Mouse (Mus musculus) heart, embryonic 14.5 days (tissue): ENCODE results near the gene Mrps14. TPM values are rescaled to one million over a fixed set of nuclear protein-coding genes. Genes with fewer than 3 reads are reported as not detected.

Experiments used
- ATAC-seq: fragments of 200-750 bp; cut with Nextera tagmentation; 2 replicates; pipeline ENCODE4 v1.8.0; 2017; ENCODE audit warnings: low read depth, moderate TSS enrichment; ENCODE audit not compliant: insufficient number of reproducible peaks, insufficient read depth, low FRiP score
- H3K27ac ChIP-seq, 2 experiments: fragments of 200-500 bp in 1 of 2; fragments of 300-500 bp in 1 of 2; sonication (generic) in 1 of 2; replicated peaks in 1 of 2; 2 replicates each; pipeline ENCODE4 v1.5.1; 2012 to 2014; ENCODE audit warnings: low read depth in 2 of 2, low read length in 2 of 2, control low read depth in 1 of 2, mild to moderate bottlenecking in 1 of 2, mixed read lengths in 1 of 2; ENCODE audit not compliant: control insufficient read depth in 1 of 2, insufficient read depth in 1 of 2
- H3K27me3 ChIP-seq: fragments of 300-500 bp; sonication (generic); 2 replicates; pipeline ENCODE4 v1.6.1; 2014; ENCODE audit warnings: mild to moderate bottlenecking, low read length, control low read depth; ENCODE audit not compliant: control insufficient read depth, insufficient read depth
- H3K36me3 ChIP-seq: fragments of 300-500 bp; sonication (generic); 2 replicates; pipeline ENCODE4 v1.6.1; 2014; ENCODE audit warnings: mild to moderate bottlenecking, control low read depth, low read length, mixed read lengths; ENCODE audit not compliant: control insufficient read depth, insufficient read depth
- H3K4me1 ChIP-seq, 2 experiments: fragments of 200-500 bp in 1 of 2; fragments of 300-500 bp in 1 of 2; sonication (generic) in 1 of 2; 2 replicates each; pipeline ENCODE4 v1.6.1; 2012 to 2014; ENCODE audit warnings: low read length in 2 of 2, control low read depth in 1 of 2, mixed read lengths in 1 of 2; ENCODE audit not compliant: control insufficient read depth in 2 of 2, insufficient read depth in 2 of 2
- H3K4me2 ChIP-seq: fragments of 300-500 bp; sonication (generic); 2 replicates; pipeline ENCODE4 v1.6.1; 2014; ENCODE audit warnings: mild to moderate bottlenecking, low read length
- H3K4me3 ChIP-seq, 2 experiments: fragments of 200-500 bp in 1 of 2; fragments of 300-500 bp in 1 of 2; sonication (generic) in 1 of 2; 2 replicates each; pipeline ENCODE4 v1.5.1; 2012 to 2014; ENCODE audit warnings: low read length in 2 of 2, mild to moderate bottlenecking in 2 of 2, control low read depth in 1 of 2, low read depth in 1 of 2, moderate library complexity in 1 of 2; ENCODE audit not compliant: control insufficient read depth in 1 of 2, insufficient read depth in 1 of 2
- H3K9ac ChIP-seq: fragments of 300-500 bp; sonication (generic); 2 replicates; pipeline ENCODE4 v1.6.1; 2014; ENCODE audit warnings: mild to moderate bottlenecking, low read length
- H3K9me3 ChIP-seq: fragments of 300-500 bp; sonication (generic); 2 replicates; pipeline ENCODE4 v1.6.1; 2016; ENCODE audit warnings: low read length, control low read depth; ENCODE audit not compliant: control insufficient read depth
- WGBS: fragments of 180-500 bp; shearing (Covaris S2); extraction: QIAGEN DNeasy Blood & Tissue Kit; methylation state at CpG from one replicate; pipeline ENCODE4 v1.1.7; 2014; 5-methylcytosine and 5-hydroxymethylcytosine counted together
- polyA plus RNA-seq: library from polyadenylated mRNA; unstranded; fragments of >200 nt; fragmentation: Nextera tagmentation; extraction: Ambion mirVana; gene quantifications from 2 replicates; pipeline ENCODE4 v1.2.1, GENCODE M21; 2014

Gene Mrps14
- polyA plus RNA-seq, 1 experiment from 2014 or later, result 204 TPM

- Histone ChIP-seq H3K27me3 (no peaks in the 10 kb centered on the region), H3K27ac (peak overlapping the region; percentile 95 to 99; a peak in 3 of 4 replicates), H3K9me3 (no peaks in the 10 kb centered on the region), H3K4me3 (peak overlapping the region; percentile 76 to 95), H3K36me3 (peaks cover 14% of the 10 kb centered on the region), H3K4me1 (peaks cover 3 to 22% of the 10 kb centered on the region in 2 experiments; a peak in 3 of 4 replicates), H3K9ac (peak overlapping the region; percentile 91), H3K4me2 (peak overlapping the region; percentile 61)
- ATAC-seq, result no peak
- 3% methylated on average over 8 of the region's 8 CpGs for WGBS
These were observed 16.6 kb downstream of the Mrps14 start for GRCm38 (mm10) chr1:160211597-160212122.

GRCm38 (mm10) chr1:160212123-160212691 lies 17.2 kb downstream of the Mrps14 start:
- H3K36me3 ChIP-seq, result peaks cover 8% of the 10 kb centered on the region
- peak overlapping the region; percentile 95 to 99 for H3K27ac ChIP-seq
- ATAC-seq, result peak; percentile 57
- H3K9ac ChIP-seq, result peak overlapping the region; percentile 91
- peak overlapping the region; percentile 76 to 95 for H3K4me3 ChIP-seq
- H3K27me3 ChIP-seq, result no peaks in the 10 kb centered on the region
- H3K9me3 ChIP-seq, result no peaks in the 10 kb centered on the region
- peaks cover 3 to 22% of the 10 kb centered on the region in 2 experiments; a peak in 3 of 4 replicates for H3K4me1 ChIP-seq
- under 1% methylated on average over 45 of the region's 45 CpGs for WGBS
- H3K4me2 ChIP-seq, result peak overlapping the region; percentile 61

- peaks cover under 1% of the 10 kb centered on the region; the same call in 1 of the 2 replicates for H3K36me3 ChIP-seq
- H3K4me3 ChIP-seq, result peak within 1 kb of the TSS; percentile 76 to 96
- peak; percentile 97 for ATAC-seq
- H3K27me3 ChIP-seq, result no peaks in the 10 kb centered on the region
- peak within 1 kb of the TSS; percentile 91 for H3K9ac ChIP-seq
- H3K9me3 ChIP-seq, result no peaks in the 10 kb centered on the region
- peaks cover 3 to 22% of the 10 kb centered on the region in 2 experiments; a peak in 3 of 4 replicates for H3K4me1 ChIP-seq
- peak within 1 kb of the TSS; percentile 99 to 100 for H3K27ac ChIP-seq
- WGBS, result 1% methylated on average over 76 of the region's 76 CpGs
- H3K4me2 ChIP-seq, result peak within 1 kb of the TSS; percentile 83
These were observed 18.0 kb downstream of the Mrps14 start, which contains the start of gene Cacybp for GRCm38 (mm10) chr1:160212703-160213669. Cacybp (minus strand) TSS chr1:160212875.

- Histone ChIP-seq H3K4me1 (peaks cover 3 to 22% of the 10 kb centered on the region in 2 experiments; a peak in 3 of 4 replicates), H3K9me3 (no peaks in the 10 kb centered on the region), H3K36me3 (no peaks in the 10 kb centered on the region), H3K27ac (no peak overlapping the region), H3K4me3 (peak overlapping the region in 1 of 2 experiments; percentile 76; a peak in 2 of 4 replicates), H3K4me2 (peak overlapping the region; percentile 83), H3K9ac (no peak overlapping the region), H3K27me3 (no peaks in the 10 kb centered on the region)
- WGBS, result 93% methylated on average over 7 of the region's 7 CpGs
- ATAC-seq, result no peak
These were observed 19.2 kb downstream of the Mrps14 start for GRCm38 (mm10) chr1:160214171-160214570.

- Histone ChIP-seq H3K27me3 (no peaks in the 10 kb centered on the region), H3K9ac (no peak overlapping the region), H3K27ac (no peak overlapping the region), H3K4me1 (0 out of 4 replicates have a peak, but pooled peaks cover 0 to 7% of the 10 kb centered on the region in 2 experiments), H3K4me2 (no peak overlapping the region), H3K4me3 (no peak overlapping the region), H3K9me3 (no peaks in the 10 kb centered on the region), H3K36me3 (no peaks in the 10 kb centered on the region)
- no peak for ATAC-seq
- WGBS, result 80% methylated on average over 3 of the region's 3 CpGs
These were observed 22.9 kb downstream of the Mrps14 start for GRCm38 (mm10) chr1:160217898-160218297.

- no peak overlapping the region for H3K9ac ChIP-seq
- ATAC-seq, result no peak
- H3K4me3 ChIP-seq, result no peak overlapping the region
- H3K4me1 ChIP-seq, result no peaks in the 10 kb centered on the region
- H3K27me3 ChIP-seq, result no peaks in the 10 kb centered on the region
- no peak overlapping the region for H3K4me2 ChIP-seq
- H3K9me3 ChIP-seq, result no peaks in the 10 kb centered on the region
- H3K27ac ChIP-seq, result no peak overlapping the region
- WGBS, result 74% methylated on average over 2 of the region's 2 CpGs
- H3K36me3 ChIP-seq, result peaks cover 20% of the 10 kb centered on the region
These were observed 29.1 kb downstream of the Mrps14 start for GRCm38 (mm10) chr1:160224093-160224492.

- H3K36me3 ChIP-seq, result peaks cover 20% of the 10 kb centered on the region
- WGBS, result 82% methylated on average over 4 of the region's 4 CpGs
- H3K27me3 ChIP-seq, result no peaks in the 10 kb centered on the region
- no peaks in the 10 kb centered on the region for H3K4me1 ChIP-seq
- H3K4me2 ChIP-seq, result no peak overlapping the region
- no peak overlapping the region for H3K4me3 ChIP-seq
- H3K27ac ChIP-seq, result no peak overlapping the region
- no peak overlapping the region for H3K9ac ChIP-seq
- no peak for ATAC-seq
- H3K9me3 ChIP-seq, result no peaks in the 10 kb centered on the region
These were observed 32.2 kb downstream of the Mrps14 start for GRCm38 (mm10) chr1:160227196-160227595.
